Mouse (Mus musculus) thymus, adult 2 months (tissue): ENCODE results near the gene Itga5.

Experiments
- CTCF ChIP-seq: fragments of 200-500 bp; IDR thresholded peaks from 2 replicates; pipeline ENCODE4 v1.5.1; 2012; ENCODE audit warnings: mild to moderate bottlenecking, control low read depth, low read length, moderate library complexity, borderline replicate concordance; ENCODE audit not compliant: control insufficient read depth, poor library complexity, insufficient read depth; ENCODE audit errors: extremely low read depth
- POLR2A ChIP-seq: fragments of 200-500 bp; IDR thresholded peaks from 2 replicates; pipeline ENCODE4 v1.6.1; 2012; ENCODE audit warnings: mild to moderate bottlenecking, low read length, control low read depth, moderate library complexity; ENCODE audit not compliant: control insufficient read depth, poor library complexity, insufficient read depth; ENCODE audit errors: extremely low read depth

- TF ChIP-seq CTCF, result no peak
- no peak for TF ChIP-seq POLR2A
These were observed 27.2 kb downstream of the Itga5 start for GRCm38 (mm10) chr15:103339166-103339960.
